ENCODE assay signal across 8 mouse cellular contexts in the genomic region with DNA sequence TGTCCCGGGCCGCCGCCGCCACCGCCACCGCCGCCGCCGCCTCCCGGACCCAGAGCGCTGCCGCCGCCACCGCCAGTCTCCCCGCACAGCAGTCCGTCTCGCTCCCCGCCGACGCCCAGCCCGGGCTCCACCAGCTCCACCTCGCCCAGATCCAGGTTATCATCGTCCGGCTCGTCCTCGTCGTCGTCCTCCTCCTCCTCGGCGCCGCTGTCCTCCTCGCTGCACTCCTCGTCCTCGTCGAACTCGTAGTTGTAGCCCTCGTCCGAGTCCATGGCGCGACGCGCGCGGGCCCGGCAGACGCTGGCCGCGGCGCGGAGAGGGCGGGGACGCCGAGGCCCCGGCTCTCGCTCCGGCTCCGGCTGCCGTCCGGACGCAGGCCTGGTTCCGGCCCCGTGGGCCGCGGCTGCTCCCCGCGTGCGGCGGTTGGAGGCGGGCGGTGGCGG. TPM values are rescaled to one million over a fixed set of nuclear protein-coding genes. Genes with fewer than 3 reads are reported as not detected.
DNase-seq lines count a peak whose midpoint lies in the region; ATAC-seq and TF ChIP-seq lines count a peak whose summit lies in the region.

No protein-coding gene starts in this region.

- H3K36me3 ChIP-seq in kidney, embryonic 14.5 days (ENCODE audit: control insufficient read depth, insufficient read depth, low read length) = no peaks in the 10 kb centered on the region
- 0 out of 2 replicates have a peak, but pooled peaks cover 2% of the 10 kb centered on the region for H3K36me3 ChIP-seq in ES-Bruce4 (ENCODE audit: control insufficient read depth, insufficient read depth, low read length, poor library complexity, severe bottlenecking)
- H3K36me3 ChIP-seq in embryonic facial prominence, embryonic 12.5 days = no peaks in the 10 kb centered on the region
- H3K36me3 ChIP-seq in intestine, postnatal 0 days (ENCODE audit: control insufficient read depth, insufficient read depth) = no peaks in the 10 kb centered on the region
- H3K36me3 ChIP-seq in midbrain, postnatal 0 days (ENCODE audit: insufficient read depth, low read length) = no peaks in the 10 kb centered on the region

- peak overlapping the region; percentile 97 for H3K27ac ChIP-seq in kidney, embryonic 14.5 days (ENCODE audit: low read depth, low read length)
- peak overlapping the region; percentile 68 for H3K27ac ChIP-seq in ES-Bruce4 (ENCODE audit: insufficient read depth, low read length)
- H3K27ac ChIP-seq in embryonic facial prominence, embryonic 12.5 days = peak overlapping the region; percentile 99
- peak overlapping the region; percentile 100 for H3K27ac ChIP-seq in intestine, postnatal 0 days (ENCODE audit: low read depth, low read length)
- peak overlapping the region; percentile 98 for H3K27ac ChIP-seq in midbrain, postnatal 0 days (ENCODE audit: low read depth, low read length)

- H3K4me2 ChIP-seq in kidney, embryonic 14.5 days (replicated peaks; ENCODE audit: low read depth, low read length) = peak overlapping the region; percentile 91
- H3K4me2 ChIP-seq in embryonic facial prominence, embryonic 12.5 days (replicated peaks) = peak overlapping the region; percentile 88
- H3K4me2 ChIP-seq in intestine, postnatal 0 days (replicated peaks; ENCODE audit: low read depth) = peak overlapping the region; percentile 73
- H3K4me2 ChIP-seq in midbrain, postnatal 0 days (ENCODE audit: low read depth, low read length, poor library complexity, severe bottlenecking) = peak overlapping the region; percentile 71

- ATAC-seq in kidney, embryonic 14.5 days (ENCODE audit: low FRiP score, low TSS enrichment) = peak; percentile 77
- ATAC-seq in embryonic facial prominence, embryonic 12.5 days (ENCODE audit: insufficient number of reproducible peaks, insufficient read depth, low FRiP score, low TSS enrichment) = peak; percentile 31
- ATAC-seq in intestine, postnatal 0 days = peak; percentile 73
- ATAC-seq in midbrain, postnatal 0 days (ENCODE audit: low FRiP score) = peak; percentile 82

- 0% methylated on average over 48 of the region's 71 CpGs for WGBS in kidney, embryonic 14.5 days
- under 1% methylated on average over 59 of the region's 71 CpGs for WGBS in embryonic facial prominence, embryonic 12.5 days
- WGBS in intestine, postnatal 0 days = under 1% methylated on average over 56 of the region's 71 CpGs
- under 1% methylated on average over 66 of the region's 71 CpGs for WGBS in midbrain, postnatal 0 days

- no peak for TF ChIP-seq POLR2A in ES-Bruce4 (IDR thresholded peaks at IDR 0.05; ENCODE audit: insufficient read depth, low read length)

- peak overlapping the region; percentile 98 for H3K4me3 ChIP-seq in kidney, embryonic 14.5 days (ENCODE audit: low read length)
- H3K4me3 ChIP-seq in ES-Bruce4 (ENCODE audit: low read depth, low read length) = peak overlapping the region; percentile 93
- H3K4me3 ChIP-seq in embryonic facial prominence, embryonic 12.5 days = peak overlapping the region; percentile 99
- peak overlapping the region; percentile 93 for H3K4me3 ChIP-seq in intestine, postnatal 0 days (ENCODE audit: low read depth, low read length)
- H3K4me3 ChIP-seq in midbrain, postnatal 0 days (ENCODE audit: low read depth, low read length) = peak overlapping the region; percentile 100

- peak overlapping the region; percentile 94 for H3K9ac ChIP-seq in kidney, embryonic 14.5 days (ENCODE audit: low read depth, low read length)
- H3K9ac ChIP-seq in ES-Bruce4 (ENCODE audit: low read depth, poor library complexity, severe bottlenecking) = peak overlapping the region; percentile 83
- peak overlapping the region; percentile 98 for H3K9ac ChIP-seq in embryonic facial prominence, embryonic 12.5 days
- H3K9ac ChIP-seq in intestine, postnatal 0 days (ENCODE audit: low read depth, low read length) = peak overlapping the region; percentile 95
- peak overlapping the region; percentile 98 for H3K9ac ChIP-seq in midbrain, postnatal 0 days (replicated peaks; ENCODE audit: low read length, poor library complexity, severe bottlenecking)

- 0 out of 2 replicates have a peak, but pooled peaks cover 4% of the 10 kb centered on the region for H3K4me1 ChIP-seq in kidney, embryonic 14.5 days (ENCODE audit: control insufficient read depth, insufficient read depth, low read length)
- H3K4me1 ChIP-seq in ES-Bruce4 (ENCODE audit: control insufficient read depth, insufficient read depth, low read length) = no peaks in the 10 kb centered on the region
- H3K4me1 ChIP-seq in embryonic facial prominence, embryonic 12.5 days = peaks cover 9% of the 10 kb centered on the region; the same call in 1 of the 2 replicates
- 0 out of 2 replicates have a peak, but pooled peaks cover 4% of the 10 kb centered on the region for H3K4me1 ChIP-seq in intestine, postnatal 0 days (replicated peaks; ENCODE audit: control insufficient read depth, insufficient read depth, low read length)
- H3K4me1 ChIP-seq in midbrain, postnatal 0 days (ENCODE audit: insufficient read depth, low read length) = no peaks in the 10 kb centered on the region

- H3K9me3 ChIP-seq in kidney, embryonic 14.5 days (ENCODE audit: control insufficient read depth, low read length) = no peaks in the 10 kb centered on the region
- H3K9me3 ChIP-seq in ES-Bruce4 (replicated peaks; ENCODE audit: control insufficient read depth, insufficient read depth, low read length, poor library complexity, severe bottlenecking) = no peaks in the 10 kb centered on the region
- H3K9me3 ChIP-seq in embryonic facial prominence, embryonic 12.5 days = no peaks in the 10 kb centered on the region
- no peaks in the 10 kb centered on the region for H3K9me3 ChIP-seq in intestine, postnatal 0 days (ENCODE audit: control insufficient read depth)
- H3K9me3 ChIP-seq in midbrain, postnatal 0 days (ENCODE audit: low read length) = no peaks in the 10 kb centered on the region

- TF ChIP-seq EP300 in ES-Bruce4 (IDR thresholded peaks at IDR 0.05; ENCODE audit: insufficient read depth, low read depth, low read length) = no peak

- TF ChIP-seq CTCF in ES-Bruce4 (IDR thresholded peaks at IDR 0.05; ENCODE audit: low read depth, low read length) = no peak
- no peak for TF ChIP-seq CTCF in intestine, postnatal 0 days (IDR thresholded peaks at IDR 0.05; ENCODE audit: low read depth)
- TF ChIP-seq CTCF in midbrain, postnatal 0 days (IDR thresholded peaks at IDR 0.05) = no peak

- no peak for DNase-seq in kidney, postnatal 36 days
- DNase-seq in midbrain, postnatal 0 days (ENCODE audit: low spot score) = no peak
- no peak for DNase-seq in left cerebral cortex, adult 8-10 months (ENCODE audit: low spot score in 2 of 2)
- no peak for DNase-seq in adrenal gland, adult 2 months

- H3K27me3 ChIP-seq in kidney, embryonic 14.5 days (ENCODE audit: control insufficient read depth, insufficient read depth, low read length) = no peaks in the 10 kb centered on the region
- no peaks in the 10 kb centered on the region for H3K27me3 ChIP-seq in ES-Bruce4 (ENCODE audit: control insufficient read depth, insufficient read depth, low read length, poor library complexity, severe bottlenecking)
- no peaks in the 10 kb centered on the region for H3K27me3 ChIP-seq in embryonic facial prominence, embryonic 12.5 days
- no peaks in the 10 kb centered on the region for H3K27me3 ChIP-seq in intestine, postnatal 0 days (replicated peaks; ENCODE audit: control insufficient read depth, insufficient read depth, low read length)
- H3K27me3 ChIP-seq in midbrain, postnatal 0 days (ENCODE audit: insufficient read depth, low read length) = no peaks in the 10 kb centered on the region

RNA-seq across cellular contexts. Expression of a gene that starts 0.3 kb away (rescaled TPM):
- 18.3 and 24.5 TPM in 2 replicates for polyA plus RNA-seq in kidney, embryonic 14.5 days (2014; fragmentation: Nextera tagmentation; extraction: Ambion mirVana)
- polyA plus RNA-seq in ES-Bruce4 (2011; ENCODE audit: insufficient read depth, insufficient read length, low read depth, missing spikeins) = 127 and 152 TPM in 2 replicates
- polyA plus RNA-seq in embryonic facial prominence, embryonic 12.5 days (2016; fragmentation: Nextera tagmentation; extraction: Ambion mirVana) = 26.1 and 28.2 TPM in 2 replicates
- 7.2 and 7.3 TPM in 2 replicates for polyA plus RNA-seq in intestine, postnatal 0 days (2015; fragmentation: Nextera tagmentation; extraction: Ambion mirVana)
- 47.9 and 60.2 TPM in 2 replicates for total RNA-seq in midbrain, postnatal 0 days (2014; rRNA removed)
- polyA plus RNA-seq in midbrain, postnatal 0 days (2015; fragmentation: Nextera tagmentation; extraction: Ambion mirVana) = 7.9 and 8.1 TPM in 2 replicates
- 100 to 1,000 TPM; 101 to 107 (median 103) TPM for total RNA-seq in left cerebral cortex, adult 8-10 months (2022)
- total RNA-seq in adrenal gland, adult 2 months (2021) = 100 to 1,000 TPM in 1 of 2 experiments, 10 to 100 TPM in 1; 99.3 to 152 TPM
- 10.2 and 13.6 TPM in 2 replicates for polyA plus RNA-seq in adrenal gland, adult 2 months (2012; rRNA removed)

RNA-seq across cellular contexts. Expression of a gene that starts 53.2 kb away (rescaled TPM):
- polyA plus RNA-seq in kidney, embryonic 14.5 days (2014; fragmentation: Nextera tagmentation; extraction: Ambion mirVana) = 47.3 and 58.1 TPM in 2 replicates
- polyA plus RNA-seq in ES-Bruce4 (2011; ENCODE audit: insufficient read depth, insufficient read length, low read depth, missing spikeins) = 75.6 and 81.1 TPM in 2 replicates
- 60.3 and 64.1 TPM in 2 replicates for polyA plus RNA-seq in embryonic facial prominence, embryonic 12.5 days (2016; fragmentation: Nextera tagmentation; extraction: Ambion mirVana)
- 440 and 476 TPM in 2 replicates for polyA plus RNA-seq in intestine, postnatal 0 days (2015; fragmentation: Nextera tagmentation; extraction: Ambion mirVana)
- 49.6 and 53.8 TPM in 2 replicates for total RNA-seq in midbrain, postnatal 0 days (2014; rRNA removed)
- polyA plus RNA-seq in midbrain, postnatal 0 days (2015; fragmentation: Nextera tagmentation; extraction: Ambion mirVana) = 43.6 and 48.4 TPM in 2 replicates
- 100 to 1,000 TPM in 1 of 4 experiments, 10 to 100 TPM in 3; 47.1 to 108 (median 62.0) TPM for total RNA-seq in left cerebral cortex, adult 8-10 months (2022)
- total RNA-seq in adrenal gland, adult 2 months (2021) = 100 to 1,000 TPM; 134 to 162 TPM
- 123 and 137 TPM in 2 replicates for polyA plus RNA-seq in adrenal gland, adult 2 months (2012; rRNA removed)

RNA-seq across cellular contexts. Expression of a gene that starts 53.5 kb away (rescaled TPM):
- polyA plus RNA-seq in kidney, embryonic 14.5 days (2014; fragmentation: Nextera tagmentation; extraction: Ambion mirVana) = 0.19 TPM in 1 of 2 replicates, not detected in the other
- not detected in 2 replicates for polyA plus RNA-seq in ES-Bruce4 (2011; ENCODE audit: insufficient read depth, insufficient read length, low read depth, missing spikeins)
- 0.20 TPM in 1 of 2 replicates, not detected in the other for polyA plus RNA-seq in embryonic facial prominence, embryonic 12.5 days (2016; fragmentation: Nextera tagmentation; extraction: Ambion mirVana)
- polyA plus RNA-seq in intestine, postnatal 0 days (2015; fragmentation: Nextera tagmentation; extraction: Ambion mirVana) = 2.5 and 3.0 TPM in 2 replicates
- total RNA-seq in midbrain, postnatal 0 days (2014; rRNA removed) = 0.99 and 2.3 TPM in 2 replicates
- polyA plus RNA-seq in midbrain, postnatal 0 days (2015; fragmentation: Nextera tagmentation; extraction: Ambion mirVana) = 1.4 and 1.6 TPM in 2 replicates
- total RNA-seq in left cerebral cortex, adult 8-10 months (2022) = 1 to 10 TPM; 2.5 to 4.5 (median 4.0) TPM
- 1 to 10 TPM; 2.5 to 3.5 TPM for total RNA-seq in adrenal gland, adult 2 months (2021)
- 4.1 and 4.4 TPM in 2 replicates for polyA plus RNA-seq in adrenal gland, adult 2 months (2012; rRNA removed)

Comparison
In these comparisons a context has a peak if more than half of its experiments do, and no peak if none do; other contexts are left out.
1. ATAC-seq: peak in every context shown above with its lines; median percentile 82 in midbrain, postnatal 0 days; 77 in kidney, embryonic 14.5 days; 73 in intestine, postnatal 0 days; 31 in embryonic facial prominence, embryonic 12.5 days.